Mouse (Mus musculus): ENCODE measurements around the gene Gla. TPM values are rescaled to one million over a fixed set of nuclear protein-coding genes. Genes with fewer than 3 reads are reported as not detected.
"Not testable (repeated sequence)": the region's sequence is repeated elsewhere in the genome, so short reads cannot be mapped to it uniquely, and the experiment has no call there.

Gla gene
- polyA plus RNA-seq, 1 experiment from 2014 or later, result 3.9 TPM

DNA sequence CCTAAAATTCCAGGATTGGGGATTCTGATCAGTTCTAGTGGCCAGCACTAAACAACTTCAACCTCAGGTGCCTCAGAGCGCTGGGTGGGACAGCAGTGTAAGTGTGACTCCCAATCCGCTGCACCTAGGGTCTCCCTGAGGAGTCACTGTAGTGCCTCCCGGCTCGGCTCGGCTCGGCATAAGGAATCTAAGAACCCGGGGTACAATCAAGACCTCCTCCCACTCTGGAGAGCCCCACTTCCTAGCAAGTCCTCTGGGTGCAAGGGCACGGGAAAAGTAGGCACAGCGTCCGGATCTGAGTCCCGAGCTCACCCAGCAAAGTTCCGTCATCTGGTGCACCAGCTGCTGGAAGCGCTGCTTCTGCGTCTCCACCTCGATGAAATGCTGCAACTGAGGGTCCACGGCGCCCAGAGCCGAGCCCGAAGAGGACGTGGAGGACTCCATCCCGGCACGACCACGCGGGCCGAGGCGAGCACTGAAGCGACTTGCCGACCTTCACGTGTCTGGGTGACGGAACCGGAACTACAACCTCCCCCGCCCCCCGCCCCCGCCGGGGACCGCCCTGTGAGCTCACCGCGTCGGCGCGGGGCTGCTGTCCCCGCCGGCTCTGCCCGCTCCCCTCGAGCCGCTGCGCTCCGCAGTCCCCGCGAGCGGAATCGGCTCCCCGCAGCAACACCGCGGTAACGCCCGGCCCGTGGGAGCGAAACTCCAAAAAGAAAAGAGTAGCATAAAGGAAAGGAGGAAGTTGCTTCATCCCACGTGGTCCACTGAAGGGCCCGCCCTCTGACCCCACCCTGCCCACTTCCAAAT lies 59.6 kb downstream of the Gla start, which contains the start of gene Timm8a1:
Gene Timm8a1 (minus strand): TSS at position 721 of the 810 bp plus-strand sequence.
- peak within 1 kb of the TSS; percentile 74 for H3K27ac ChIP-seq (ENCODE audit: low read length)

DNA sequence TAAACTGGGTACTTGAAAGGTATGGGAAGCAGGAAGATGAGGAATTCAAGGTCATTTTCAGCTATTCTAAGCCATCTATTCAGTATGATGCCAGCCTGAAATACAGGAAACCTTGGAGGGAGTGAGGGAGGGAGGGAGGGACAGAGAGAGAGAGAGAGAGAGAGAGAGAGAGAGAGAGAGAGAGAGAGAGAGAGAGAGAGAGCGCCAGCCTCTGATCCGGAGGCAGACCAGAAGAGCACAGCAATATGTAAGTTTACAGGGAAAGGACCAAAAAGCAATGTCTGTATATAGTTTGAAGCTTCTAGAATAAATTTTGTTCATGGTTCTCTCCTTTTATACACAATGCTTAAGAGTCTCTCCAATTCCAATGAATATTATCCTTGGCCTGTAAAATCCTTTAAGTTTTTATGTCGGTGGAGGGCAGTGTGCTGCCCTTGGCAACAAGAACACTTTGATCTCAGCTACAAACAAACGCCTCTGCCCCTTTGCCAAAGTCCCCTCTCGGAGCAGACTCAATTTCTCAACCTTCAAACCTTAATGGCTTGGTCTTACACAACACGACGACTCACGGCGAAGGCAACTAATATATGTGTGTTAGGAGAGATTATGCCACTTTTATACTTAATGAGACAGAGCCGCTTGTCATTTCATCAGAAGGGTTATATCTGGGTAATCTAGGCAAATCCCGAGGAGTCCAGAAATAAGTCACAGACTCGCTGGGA lies 60.4 kb downstream of the Gla start:
- Histone ChIP-seq H3K4me3 (replicated peaks; ENCODE audit: low read length) (peak overlapping the region; percentile 56), H3K4me1 (replicated peaks; ENCODE audit: control insufficient read depth, insufficient read depth, low read length) (no peaks in the 10 kb centered on the region), H3K27ac (ENCODE audit: low read length) (no peak overlapping the region), H3K9me3 (ENCODE audit: control insufficient read depth, low read length) (no peaks in the 10 kb centered on the region), H3K9ac (replicated peaks; ENCODE audit: low read depth, low read length) (peak overlapping the region; percentile 58), H3K4me2 (ENCODE audit: low read length) (peak overlapping the region; percentile 61), H3K27me3 (replicated peaks; ENCODE audit: control insufficient read depth, insufficient read depth, low read length) (no peaks in the 10 kb centered on the region), H3K36me3 (ENCODE audit: control insufficient read depth, insufficient read depth) (no peaks in the 10 kb centered on the region)
- ATAC-seq, result peak; percentile 15
- WGBS, result 22% methylated on average over 12 of the region's 12 CpGs

More for the DNA sequence above, 59.6 kb downstream of the Gla start, which contains the start of gene Timm8a1:
- peak; percentile 96 for ATAC-seq
- H3K4me1 ChIP-seq (replicated peaks; ENCODE audit: control insufficient read depth, insufficient read depth, low read length), result no peaks in the 10 kb centered on the region
- H3K4me3 ChIP-seq (replicated peaks; ENCODE audit: low read length), result peak within 1 kb of the TSS; percentile 56
- H3K36me3 ChIP-seq (ENCODE audit: control insufficient read depth, insufficient read depth), result no peaks in the 10 kb centered on the region
- peak within 1 kb of the TSS; percentile 60 for H3K9ac ChIP-seq (replicated peaks; ENCODE audit: low read depth, low read length)
- 18% methylated on average over 33 of the region's 61 CpGs for WGBS
- no peaks in the 10 kb centered on the region for H3K27me3 ChIP-seq (replicated peaks; ENCODE audit: control insufficient read depth, insufficient read depth, low read length)
- no peaks in the 10 kb centered on the region for H3K9me3 ChIP-seq (ENCODE audit: control insufficient read depth, low read length)
- peak within 1 kb of the TSS; percentile 61 for H3K4me2 ChIP-seq (ENCODE audit: low read length)

DNA sequence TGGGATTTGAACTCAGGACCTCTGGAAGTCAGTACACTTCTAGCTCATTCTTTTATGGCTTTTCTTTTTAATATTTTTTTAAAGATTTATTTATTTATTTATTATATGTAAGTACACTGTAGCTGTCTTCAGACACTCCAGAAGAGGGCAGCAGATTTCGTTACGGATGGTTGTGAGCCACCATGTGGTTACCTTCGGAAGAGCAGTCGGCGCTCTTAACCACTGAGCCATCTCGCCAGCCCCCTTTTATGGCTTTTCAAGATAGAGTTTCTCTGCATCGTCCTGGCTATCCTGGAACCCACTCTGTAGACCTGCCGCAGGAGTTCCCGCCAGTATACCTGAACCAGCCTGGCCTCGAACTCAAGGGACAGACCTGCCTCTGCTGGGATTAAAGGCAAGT lies 61.1 kb downstream of the Gla start:
- not testable (repeated sequence) for H3K9ac ChIP-seq (replicated peaks; ENCODE audit: low read depth, low read length); H3K27me3 ChIP-seq (replicated peaks; ENCODE audit: control insufficient read depth, insufficient read depth, low read length); H3K36me3 ChIP-seq (ENCODE audit: control insufficient read depth, insufficient read depth); H3K4me2 ChIP-seq (ENCODE audit: low read length); ATAC-seq; H3K27ac ChIP-seq (ENCODE audit: low read length); H3K4me3 ChIP-seq (replicated peaks; ENCODE audit: low read length); H3K9me3 ChIP-seq (ENCODE audit: control insufficient read depth, low read length); H3K4me1 ChIP-seq (replicated peaks; ENCODE audit: control insufficient read depth, insufficient read depth, low read length)
- WGBS, result 91% methylated on average over 10 of the region's 10 CpGs

Other genes with a start within 250 kb of the Gla start
- 16.0 and 19.3 TPM in 2 replicates for gene Drp2, start 196.6 kb downstream of the Gla start, polyA plus RNA-seq (2015; fragmentation: Nextera tagmentation; extraction: Ambion mirVana)
- 0.29 TPM in 1 of 2 replicates, not detected in the other for gene Taf7l, start 124.6 kb downstream of the Gla start, polyA plus RNA-seq (2015; fragmentation: Nextera tagmentation; extraction: Ambion mirVana)
- gene Timm8a1, start 59.3 kb downstream of the Gla start, polyA plus RNA-seq (2015; fragmentation: Nextera tagmentation; extraction: Ambion mirVana), result 45.9 and 46.2 TPM in 2 replicates
- gene Btk, start 17.6 kb downstream of the Gla start, polyA plus RNA-seq (2015; fragmentation: Nextera tagmentation; extraction: Ambion mirVana), result 0.25 and 0.78 TPM in 2 replicates
- 178 and 190 TPM in 2 replicates for gene Rpl36a, start 15.5 kb downstream of the Gla start, polyA plus RNA-seq (2015; fragmentation: Nextera tagmentation; extraction: Ambion mirVana)
- gene Hnrnph2, start 54 bp upstream of the Gla start, polyA plus RNA-seq (2015; fragmentation: Nextera tagmentation; extraction: Ambion mirVana), result 177 and 186 TPM in 2 replicates
- 7.4 and 7.5 TPM in 2 replicates for gene Armcx4, start 85.4 kb upstream of the Gla start, polyA plus RNA-seq (2015; fragmentation: Nextera tagmentation; extraction: Ambion mirVana)
- 77.4 and 83.3 TPM in 2 replicates for gene Armcx1, start 116.8 kb upstream of the Gla start, polyA plus RNA-seq (2015; fragmentation: Nextera tagmentation; extraction: Ambion mirVana)
- gene Armcx6, start 150.3 kb upstream of the Gla start, polyA plus RNA-seq (2015; fragmentation: Nextera tagmentation; extraction: Ambion mirVana), result 30.5 and 41.5 TPM in 2 replicates
- gene Armcx3, start 155.5 kb upstream of the Gla start, polyA plus RNA-seq (2015; fragmentation: Nextera tagmentation; extraction: Ambion mirVana), result 84.7 and 89.6 TPM in 2 replicates
- gene Armcx2, start 208.1 kb upstream of the Gla start, polyA plus RNA-seq (2015; fragmentation: Nextera tagmentation; extraction: Ambion mirVana), result 71.1 and 80.9 TPM in 2 replicates

Measured in forebrain, embryonic 16.5 days (tissue).